Mouse (Mus musculus) thymus, postnatal 4 days (tissue): Measurements from ENCODE around the gene Olfr914.

Experiments used
- DNase-seq: peaks from one replicate; pipeline ENCODE4 v3.0.0; 2021

Olfr914 gene

DNA sequence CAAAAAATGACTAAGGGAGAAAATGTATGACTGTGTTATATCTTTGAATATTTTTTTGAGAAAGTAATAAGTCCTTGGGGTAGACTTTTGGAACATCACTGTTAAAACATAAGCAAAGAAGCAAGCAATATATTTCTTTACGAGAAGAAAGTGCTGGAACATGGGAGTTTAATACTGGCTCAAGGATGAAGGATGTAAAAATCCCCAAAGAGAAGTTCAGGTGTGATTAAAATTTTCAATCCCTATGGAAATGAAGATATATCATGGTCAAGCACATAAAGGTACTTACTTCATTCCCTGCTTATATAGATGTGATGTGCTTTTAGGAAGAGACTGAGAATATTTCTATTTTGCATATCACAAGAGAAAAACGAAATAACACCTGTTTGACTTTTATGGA lies at the start of gene Olfr914:
Gene Olfr914 (plus strand): TSS at position 301 of the 400 bp plus-strand sequence.
- DNase-seq: no peak

- no peak for DNase-seq
These were observed 25.0 kb upstream of the Olfr914 start, which contains the start of gene Olfr912 for GRCm38 (mm10) chr9:38579878-38580277. Gene Olfr912, plus strand, starts transcription at chr9:38580178.

DNA sequence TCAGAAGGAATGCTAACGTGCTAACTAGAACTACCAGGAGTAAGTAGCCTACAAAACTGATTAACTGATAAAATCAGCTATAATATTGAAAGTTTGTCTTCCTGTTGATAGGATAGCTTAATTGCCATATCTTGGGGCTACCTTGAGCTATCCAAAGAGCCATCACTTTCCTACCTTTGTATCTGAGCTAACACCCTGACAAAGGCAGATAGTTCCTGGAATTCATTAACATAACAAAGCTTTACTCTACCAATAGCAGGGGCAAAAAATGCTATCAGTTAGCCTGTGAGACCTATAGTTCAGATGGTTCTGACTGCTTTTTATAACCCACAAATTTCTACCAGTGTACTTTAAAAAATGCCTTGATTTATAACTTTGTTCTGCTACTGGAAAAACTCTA lies 13.8 kb upstream of the Olfr914 start:
- DNase-seq: no peak

GRCm38 (mm10) chr9:38592459-38592858 lies 12.4 kb upstream of the Olfr914 start, which contains the start of gene Olfr913:
Gene Olfr913, plus strand, starts transcription at chr9:38592759.
- DNase-seq: no peak

DNA sequence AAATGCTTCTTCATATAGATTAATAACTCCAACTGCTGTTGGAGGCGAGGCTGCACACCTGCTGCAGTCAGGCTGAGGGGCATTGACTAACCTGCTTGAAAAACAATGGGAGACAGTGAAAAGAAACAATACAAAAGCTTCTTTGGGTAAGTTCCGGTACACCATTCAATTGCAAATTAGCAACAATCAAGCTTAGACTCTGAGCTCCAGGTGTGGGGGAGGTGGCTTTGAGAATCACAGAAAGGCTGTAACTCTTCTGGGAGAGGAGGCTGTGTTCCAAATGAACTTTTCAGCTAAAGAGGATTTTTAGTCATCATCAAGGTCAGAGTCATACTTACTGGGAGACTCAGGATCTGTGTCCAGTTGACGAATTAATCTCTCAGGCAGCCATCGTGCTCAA lies 27.5 kb downstream of the Olfr914 start:
- no peak for DNase-seq

DNA sequence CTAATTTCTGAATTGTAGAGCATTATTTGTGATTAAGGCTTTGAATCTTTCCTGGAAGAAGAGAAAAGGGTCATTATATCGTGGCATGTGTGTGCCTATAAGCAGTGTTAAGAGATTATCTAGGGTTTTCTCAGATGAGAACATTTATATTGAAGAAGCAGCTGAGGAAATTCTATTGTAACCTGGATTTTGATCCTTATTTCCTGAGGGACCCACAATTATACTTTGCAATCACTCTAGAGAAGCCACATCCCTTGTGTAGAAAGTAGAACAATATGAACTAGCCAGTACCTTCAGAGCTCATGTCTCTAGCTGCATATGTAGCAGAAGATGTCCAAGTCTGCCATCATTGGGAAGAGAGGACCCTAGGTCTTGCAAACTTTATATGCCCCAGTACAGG lies 54.9 kb downstream of the Olfr914 start, which contains the start of gene Olfr916:
Gene Olfr916 (minus strand): TSS at position 101 of the 400 bp plus-strand sequence.
- no peak for DNase-seq
